Mouse (Mus musculus) frontal cortex, postnatal 14 days (tissue): ENCODE measurements at regions not wholly inside any gene's neighbourhood (a gene's known extent, or its start where the extent isn't known, plus 50 kb on each side); places are given as distances from the start of the nearest gene placed in this dataset.

Experiments used
- DNase-seq, 2 experiments: peaks; one replicate each; pipeline ENCODE4 v3.0.0; 2022; ENCODE audit warnings: low spot score in 2 of 2

DNA sequence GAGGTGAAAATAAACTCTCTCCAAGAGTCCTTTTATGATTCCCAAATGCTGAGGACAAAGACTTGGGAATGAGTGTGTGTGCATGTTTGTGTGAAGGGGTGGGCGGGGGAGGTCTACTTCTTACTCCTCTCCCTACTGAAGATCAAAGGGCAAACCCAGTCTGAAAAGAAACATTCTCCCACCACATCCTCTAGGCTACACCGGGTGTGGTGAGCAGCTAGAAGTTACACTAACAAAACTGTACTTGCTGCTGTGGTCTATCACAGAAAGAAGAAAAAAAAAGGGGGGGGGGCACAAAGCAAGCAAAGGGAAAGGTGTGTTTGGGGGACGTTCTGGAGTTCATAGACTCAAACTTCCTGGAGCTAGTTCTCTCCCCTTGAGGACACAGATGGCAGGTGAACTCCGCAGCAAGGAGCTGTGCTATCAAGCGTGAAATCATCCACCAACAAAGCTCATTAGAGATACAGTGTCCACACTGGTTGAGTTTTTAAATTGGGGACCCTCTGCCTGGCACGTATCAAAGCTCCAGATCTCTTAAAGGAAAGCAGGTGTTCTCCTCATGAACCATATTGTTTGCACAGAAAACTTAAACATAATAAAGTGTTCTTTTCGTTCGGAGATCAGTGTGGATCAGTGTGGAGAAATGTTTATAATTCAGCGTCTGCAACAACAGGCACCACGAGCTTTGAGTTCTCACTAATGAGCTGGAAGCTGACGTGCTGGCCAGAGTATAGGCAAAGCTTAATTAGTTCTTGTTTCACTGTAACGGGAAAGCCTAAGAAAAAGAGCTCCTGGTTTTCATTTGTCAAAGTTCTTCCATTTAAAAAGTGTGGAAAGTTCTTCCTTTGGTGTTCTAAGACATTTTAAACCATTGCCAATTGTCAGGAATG, 280.7 kb upstream of the Htr2a start:
- no peak for DNase-seq

- DNase-seq, result no peak
Observed at GRCm38 (mm10) chr14:74384481-74384880, 256.2 kb upstream of the Htr2a start.

GRCm38 (mm10) chr14:74392419-74392818, 248.2 kb upstream of the Htr2a start:
- no peak for DNase-seq

GRCm38 (mm10) chr14:74397202-74397601, 243.4 kb upstream of the Htr2a start:
- DNase-seq, result no peak

- peak in 1 of 2 experiments; percentile 12 for DNase-seq
Observed at GRCm38 (mm10) chr14:74409441-74409840, 231.2 kb upstream of the Htr2a start.

GRCm38 (mm10) chr14:74428226-74428625, 212.4 kb upstream of the Htr2a start:
- DNase-seq, result no peak

DNA sequence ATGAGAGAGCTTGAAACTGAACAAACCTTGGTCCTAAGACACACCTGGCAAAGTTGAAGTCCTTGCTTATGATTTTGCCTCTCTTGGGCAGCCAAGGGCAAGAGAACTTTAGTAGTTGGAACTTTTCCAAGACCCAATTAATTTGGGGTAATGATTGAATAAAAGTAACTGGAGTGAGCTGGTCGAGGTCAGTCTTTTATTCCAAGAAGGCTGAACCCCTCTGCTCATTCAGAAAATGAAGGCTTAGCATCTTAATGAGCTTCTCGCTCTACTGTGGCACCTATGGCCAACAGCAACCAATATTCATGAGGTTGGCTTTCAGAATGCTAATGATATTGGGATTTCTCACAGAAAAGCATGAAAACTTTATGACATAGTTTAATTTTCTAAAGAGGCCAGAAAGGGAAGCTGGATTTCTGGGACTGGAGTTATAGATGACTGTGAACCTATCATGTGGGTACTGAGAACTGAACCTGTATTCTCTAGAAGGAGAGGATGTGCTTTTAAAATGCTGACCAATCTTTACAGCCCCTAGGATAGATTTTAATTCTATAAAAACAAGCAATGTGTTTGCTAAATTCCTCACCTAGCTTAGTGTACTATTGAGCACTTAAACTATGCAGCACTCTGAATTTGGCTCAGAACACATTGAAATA, 176.5 kb upstream of the Htr2a start:
- no peak for DNase-seq

GRCm38 (mm10) chr14:74495504-74495903, 145.1 kb upstream of the Htr2a start:
- DNase-seq, result no peak

GRCm38 (mm10) chr14:74511521-74511920, 129.1 kb upstream of the Htr2a start:
- no peak for DNase-seq

DNA sequence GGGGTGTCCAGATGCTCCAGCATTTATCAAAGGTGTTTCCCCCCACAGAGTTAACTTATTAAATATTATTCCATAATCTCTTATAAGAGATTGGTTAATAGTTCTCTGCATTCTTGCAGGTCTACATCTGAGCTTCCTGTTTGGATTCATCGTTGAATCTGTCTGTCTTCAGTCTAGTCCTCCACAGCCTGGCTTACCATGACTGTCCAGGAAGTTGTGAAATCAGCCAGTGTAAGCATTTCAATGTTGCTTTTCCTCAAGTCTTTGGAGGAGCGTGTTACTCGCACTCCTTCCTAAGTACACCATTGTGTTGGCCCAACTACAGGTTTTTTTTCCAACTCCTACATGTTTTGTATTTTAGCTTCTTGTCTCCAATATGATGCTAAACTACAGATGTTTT, 124.2 kb upstream of the Htr2a start:
- no peak for DNase-seq

GRCm38 (mm10) chr14:74519531-74519930, 121.1 kb upstream of the Htr2a start:
- no peak for DNase-seq

DNA sequence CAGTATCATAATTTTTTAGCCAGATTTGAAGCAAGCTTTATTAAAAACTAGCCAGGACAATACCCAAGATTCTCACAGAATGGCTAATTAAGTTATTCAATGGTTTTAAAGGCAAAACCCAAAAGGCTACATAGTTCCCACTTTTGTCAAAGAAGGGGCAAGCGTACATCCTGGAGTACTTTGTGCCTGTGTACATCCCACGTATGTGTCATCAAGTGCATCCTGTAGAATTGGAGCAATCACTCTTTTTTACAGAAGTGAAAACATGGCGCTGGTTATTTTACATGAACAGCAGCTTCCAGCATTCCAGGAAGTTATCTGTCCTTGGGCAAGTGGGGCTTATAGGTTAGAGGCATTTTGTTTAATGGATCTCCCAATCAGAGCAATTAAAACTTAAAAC, 119.0 kb upstream of the Htr2a start:
- no peak for DNase-seq

- no peak for DNase-seq
Observed at GRCm38 (mm10) chr14:74527246-74527645, 113.4 kb upstream of the Htr2a start.

DNA sequence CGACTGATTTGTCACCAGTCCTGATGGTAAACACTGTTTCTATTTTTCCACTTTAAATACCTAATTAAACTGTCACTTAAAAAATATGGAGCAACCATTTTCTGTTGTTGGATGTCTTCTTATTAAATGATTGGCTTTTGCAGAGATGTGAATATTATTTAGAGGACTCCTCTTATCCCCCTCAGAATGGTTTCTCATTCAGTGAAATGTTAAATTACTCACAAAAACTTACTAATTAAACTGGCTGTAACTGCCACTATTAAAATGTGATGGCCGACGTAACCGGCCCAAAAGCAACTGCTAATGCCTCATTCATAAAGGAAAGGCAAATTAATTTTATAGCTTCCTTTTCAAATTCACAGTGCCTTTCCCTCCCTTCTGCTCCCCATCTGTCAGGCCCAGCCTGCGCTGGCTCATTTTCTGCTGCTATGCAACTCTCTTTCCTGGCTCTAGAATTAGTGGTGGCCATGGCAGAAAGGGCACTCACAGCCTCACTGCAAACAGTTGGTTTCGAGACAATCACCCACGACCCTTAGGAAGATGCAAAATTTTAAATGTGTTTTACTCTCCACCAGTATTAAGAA, 111.2 kb upstream of the Htr2a start:
- DNase-seq, result no peak

DNA sequence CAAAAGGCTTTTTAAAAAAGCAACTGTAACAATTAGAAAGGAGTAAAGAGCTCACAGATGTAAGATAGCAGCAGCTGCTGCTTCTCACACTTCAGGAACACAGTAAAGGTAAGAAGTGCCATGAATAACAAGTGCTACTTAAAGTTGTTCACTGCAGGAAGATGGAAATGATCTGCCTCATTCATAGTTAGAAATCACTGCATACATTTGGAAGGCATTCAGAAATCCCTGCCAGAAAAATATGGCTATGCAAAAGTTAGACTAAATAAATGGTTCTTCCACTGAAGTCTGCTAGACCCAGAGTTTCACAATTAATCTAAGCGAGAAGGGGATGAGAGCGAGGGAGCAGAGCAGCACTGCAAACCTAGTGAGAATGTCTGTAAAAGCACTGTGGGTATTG, 102.5 kb upstream of the Htr2a start:
- no peak for DNase-seq

GRCm38 (mm10) chr14:74544028-74544427, 96.6 kb upstream of the Htr2a start:
- no peak for DNase-seq

DNA sequence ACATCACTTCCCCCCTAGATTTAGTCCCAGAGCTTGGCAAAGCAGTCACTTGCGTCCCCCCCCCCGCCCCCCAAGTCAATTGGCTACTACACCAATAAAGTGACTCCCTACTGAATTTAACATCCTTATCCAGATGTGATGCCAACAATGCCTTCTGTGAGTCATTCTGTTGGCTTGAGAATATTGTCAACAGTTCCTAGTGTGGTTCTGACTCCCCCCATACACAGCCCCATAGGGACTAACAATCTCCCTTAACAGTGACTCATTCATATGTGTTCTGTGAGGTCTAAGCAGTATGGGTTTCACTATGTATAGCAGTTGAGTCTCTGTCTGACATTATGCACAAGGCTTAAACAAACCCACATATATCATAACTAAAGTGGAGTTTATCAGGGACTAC, 89.5 kb upstream of the Htr2a start:
- DNase-seq, result no peak

DNA sequence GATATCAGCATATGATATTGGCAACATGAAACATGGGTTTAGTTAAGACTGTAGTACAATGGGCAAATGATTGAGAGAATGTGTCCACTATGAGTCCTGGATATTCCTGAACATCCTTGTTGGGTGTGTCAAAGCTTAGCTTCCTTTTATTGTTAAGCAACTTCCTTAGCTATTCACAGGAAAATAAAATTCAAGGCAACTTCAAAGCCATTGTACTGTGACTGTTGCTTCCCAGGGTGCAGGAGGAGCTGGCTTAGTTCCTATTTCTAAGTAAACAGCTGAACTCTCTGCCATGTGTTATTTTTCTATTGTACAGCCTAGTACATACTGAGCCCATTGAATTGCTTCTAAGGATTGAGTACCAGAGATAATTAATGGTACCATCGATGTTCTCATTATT, 87.0 kb upstream of the Htr2a start:
- no peak for DNase-seq

DNA sequence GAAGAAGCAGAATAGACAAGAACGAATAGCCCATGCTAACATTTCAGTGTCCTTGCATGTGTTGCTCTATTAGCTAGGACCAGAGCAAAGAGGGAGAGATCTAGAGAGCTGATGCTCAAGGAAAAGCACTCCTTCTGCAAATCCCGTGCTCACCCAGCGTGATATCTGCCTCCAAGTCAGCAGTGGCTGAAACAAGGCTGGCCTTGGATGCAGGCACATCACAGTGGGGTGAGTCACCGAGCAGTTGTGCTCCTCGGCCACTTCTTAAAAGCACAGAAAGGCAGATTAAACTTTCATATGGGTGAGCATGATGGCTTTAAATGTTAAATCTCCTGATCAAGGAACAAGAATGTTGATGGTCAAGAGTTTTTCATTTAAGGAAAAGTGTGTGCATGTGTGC, 82.3 kb upstream of the Htr2a start:
- DNase-seq, result no peak
